Mouse (Mus musculus): ENCODE measurements around the gene Gm45021. TPM values are rescaled to one million over a fixed set of nuclear protein-coding genes. Genes with fewer than 3 reads are reported as not detected.

The Gm45021 gene
- polyA plus RNA-seq, 1 experiment from 2014 or later: not detected

DNA sequence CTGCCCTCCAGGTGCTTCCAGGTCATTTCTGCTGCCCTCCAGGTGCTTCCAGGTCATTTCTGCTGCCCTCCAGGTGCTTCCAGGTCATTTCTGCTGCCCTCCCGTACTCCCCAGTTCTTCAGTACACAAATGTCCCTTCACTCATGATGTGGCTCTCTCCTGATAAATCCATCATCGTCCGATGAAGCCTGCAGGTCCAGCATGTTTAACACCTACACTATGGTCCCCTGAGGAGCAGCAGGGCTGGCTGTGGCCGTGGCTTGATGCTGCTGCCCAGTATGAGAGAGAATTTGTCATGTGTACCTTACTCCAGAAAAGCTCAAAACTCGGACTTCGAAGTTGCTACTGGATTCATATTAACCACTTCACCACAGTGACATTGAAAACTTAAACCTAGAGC, 52.0 kb downstream of the Gm45021 start:
- Histone ChIP-seq H3K27ac (ENCODE audit: low read length) (no peak overlapping the region), H3K27me3 (ENCODE audit: insufficient read depth, low read length) (no peaks in the 10 kb centered on the region), H3K36me3 (ENCODE audit: insufficient read depth, low read length) (no peaks in the 10 kb centered on the region), H3K4me1 (ENCODE audit: insufficient read depth, low read length) (no peaks in the 10 kb centered on the region), H3K9me3 (ENCODE audit: low read length) (no peaks in the 10 kb centered on the region), H3K4me3 (ENCODE audit: low read length) (no peak overlapping the region), H3K4me2 (replicated peaks; ENCODE audit: low read depth, low read length) (no peak overlapping the region), H3K9ac (replicated peaks; ENCODE audit: low read length) (no peak overlapping the region)
- no peak for ATAC-seq (ENCODE audit: low FRiP score, low TSS enrichment)
- WGBS: 71% methylated on average over 6 of the region's 6 CpGs

DNA sequence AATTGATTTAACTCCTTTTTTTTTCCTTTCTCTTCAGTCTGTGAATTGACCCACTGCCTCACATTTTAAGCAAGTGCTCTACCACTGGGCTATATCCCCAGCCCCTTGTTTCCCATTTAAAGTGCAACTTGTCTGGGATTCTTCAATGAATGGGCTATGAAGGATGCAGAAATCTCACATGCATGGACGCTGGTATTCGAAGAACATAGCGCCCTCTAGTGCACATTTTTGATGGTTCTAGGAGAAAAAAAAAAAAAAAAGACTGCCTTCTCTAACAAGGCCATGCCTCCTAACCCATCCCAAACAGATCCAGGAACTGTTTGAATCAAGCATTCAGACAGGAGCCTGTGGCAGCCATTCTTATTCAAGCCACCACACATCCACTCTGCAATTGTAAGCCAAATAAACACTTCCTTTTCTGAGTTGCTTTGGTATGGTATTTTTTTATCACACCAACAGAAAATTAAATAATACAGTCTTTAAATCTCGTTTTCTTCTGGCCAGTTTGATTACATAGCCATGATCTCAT, 53.4 kb downstream of the Gm45021 start:
- WGBS: 20% methylated on average over 4 of the region's 4 CpGs
- Histone ChIP-seq H3K4me2 (replicated peaks; ENCODE audit: low read depth, low read length) (no peak overlapping the region), H3K9ac (replicated peaks; ENCODE audit: low read length) (no peak overlapping the region), H3K4me3 (ENCODE audit: low read length) (no peak overlapping the region), H3K27ac (ENCODE audit: low read length) (no peak overlapping the region), H3K36me3 (ENCODE audit: insufficient read depth, low read length) (no peaks in the 10 kb centered on the region), H3K4me1 (ENCODE audit: insufficient read depth, low read length) (no peaks in the 10 kb centered on the region), H3K9me3 (ENCODE audit: low read length) (no peaks in the 10 kb centered on the region), H3K27me3 (ENCODE audit: insufficient read depth, low read length) (no peaks in the 10 kb centered on the region)
- peak; percentile 54; the same call in 1 of the 2 replicates for ATAC-seq (ENCODE audit: low FRiP score, low TSS enrichment)

DNA sequence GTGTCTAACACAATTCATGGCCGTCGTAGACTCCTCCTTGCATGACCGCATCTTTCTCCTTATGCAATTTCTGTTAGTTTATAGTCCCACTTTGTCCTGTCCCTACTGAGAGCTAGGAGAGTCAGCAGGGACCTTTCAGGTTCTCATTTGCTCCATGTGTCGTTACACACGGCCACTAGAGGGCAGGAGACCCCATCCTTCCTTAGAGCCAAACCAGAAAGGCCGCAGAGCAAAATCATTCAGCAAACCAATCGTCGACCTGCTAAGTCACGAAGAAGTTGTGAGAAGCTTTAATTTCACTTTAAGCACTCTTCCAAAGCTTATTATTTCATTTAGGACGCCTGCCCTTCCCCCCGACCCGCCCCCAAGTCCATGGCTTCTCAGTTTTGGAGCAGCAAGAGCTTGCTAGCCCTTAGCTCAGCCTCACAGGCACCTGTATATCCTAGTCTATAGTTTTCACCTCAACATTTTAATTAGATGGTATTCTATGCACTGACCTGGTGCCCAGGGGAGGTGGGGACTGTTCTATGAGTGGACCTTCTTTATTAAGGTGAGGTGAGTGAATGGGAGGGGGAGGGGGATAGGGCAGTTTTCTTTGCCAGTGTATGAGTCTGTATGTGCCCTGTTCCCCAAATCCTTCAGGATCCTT, 56.4 kb downstream of the Gm45021 start:
- no peak overlapping the region for H3K9ac ChIP-seq (replicated peaks; ENCODE audit: low read length)
- peak; percentile 35; the same call in 1 of the 2 replicates for ATAC-seq (ENCODE audit: low FRiP score, low TSS enrichment)
- H3K4me3 ChIP-seq (ENCODE audit: low read length): no peak overlapping the region
- H3K9me3 ChIP-seq (ENCODE audit: low read length): no peaks in the 10 kb centered on the region
- H3K4me1 ChIP-seq (ENCODE audit: insufficient read depth, low read length): no peaks in the 10 kb centered on the region
- no peaks in the 10 kb centered on the region for H3K36me3 ChIP-seq (ENCODE audit: insufficient read depth, low read length)
- H3K27ac ChIP-seq (ENCODE audit: low read length): no peak overlapping the region
- no peak overlapping the region for H3K4me2 ChIP-seq (replicated peaks; ENCODE audit: low read depth, low read length)
- no peaks in the 10 kb centered on the region for H3K27me3 ChIP-seq (ENCODE audit: insufficient read depth, low read length)
- WGBS: 10% methylated on average over 12 of the region's 12 CpGs

DNA sequence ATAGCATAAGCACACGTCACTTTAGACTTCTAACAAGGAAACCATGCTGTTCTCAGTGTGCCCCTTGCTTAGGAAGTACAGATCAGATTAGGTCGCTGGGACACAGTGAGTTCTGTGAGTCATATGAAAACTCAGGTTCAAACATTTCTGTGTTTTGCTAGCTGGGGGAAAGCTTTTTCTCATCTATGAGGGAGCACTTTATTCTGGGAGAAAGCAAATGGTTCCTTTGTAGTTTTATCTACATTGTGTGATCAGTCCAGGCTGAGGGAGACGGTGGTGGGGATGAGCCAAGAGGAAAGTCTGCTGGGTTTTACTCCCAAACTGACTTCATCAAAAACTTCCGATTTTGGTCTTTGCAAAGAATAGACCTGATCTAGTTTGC, 56.9 kb downstream of the Gm45021 start:
- no peak overlapping the region for H3K4me3 ChIP-seq (ENCODE audit: low read length)
- no peaks in the 10 kb centered on the region for H3K4me1 ChIP-seq (ENCODE audit: insufficient read depth, low read length)
- no peak overlapping the region for H3K9ac ChIP-seq (replicated peaks; ENCODE audit: low read length)
- no peak overlapping the region for H3K27ac ChIP-seq (ENCODE audit: low read length)
- H3K36me3 ChIP-seq (ENCODE audit: insufficient read depth, low read length): no peaks in the 10 kb centered on the region
- H3K4me2 ChIP-seq (replicated peaks; ENCODE audit: low read depth, low read length): no peak overlapping the region
- no peaks in the 10 kb centered on the region for H3K9me3 ChIP-seq (ENCODE audit: low read length)
- H3K27me3 ChIP-seq (ENCODE audit: insufficient read depth, low read length): no peaks in the 10 kb centered on the region
- 78% methylated on average over 4 of the region's 4 CpGs for whole genome bisulfite sequencing
- no peak for ATAC-seq (ENCODE audit: low FRiP score, low TSS enrichment)

DNA sequence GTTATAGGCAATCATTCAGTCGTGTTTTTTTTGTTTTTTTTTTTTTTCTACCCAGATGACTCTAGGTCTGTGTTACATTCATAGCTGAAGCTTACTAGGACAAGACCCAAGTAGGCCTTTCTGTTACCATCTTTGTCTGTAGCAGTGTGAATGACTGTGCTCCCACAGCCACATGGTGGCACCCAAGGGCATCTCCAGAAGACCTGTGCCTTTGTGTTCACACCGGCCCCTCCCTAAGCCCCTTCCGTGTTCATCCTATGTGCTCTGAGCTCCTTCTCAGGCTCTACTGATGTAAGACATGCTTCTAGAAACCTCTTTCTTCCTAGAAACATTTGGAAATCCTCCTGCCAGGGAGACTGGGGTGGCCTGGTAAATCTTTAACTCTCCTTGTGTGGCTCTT, 57.6 kb downstream of the Gm45021 start, which contains the start of gene Gimap8:
Gene Gimap8, plus strand, starts transcription at position 240 of the 400 bp plus-strand sequence.
- peak; percentile 61; the same call in 1 of the 2 replicates for ATAC-seq (ENCODE audit: low FRiP score, low TSS enrichment)
- Histone ChIP-seq H3K27ac (ENCODE audit: low read length) (no peak within 1 kb of the TSS), H3K9me3 (ENCODE audit: low read length) (no peaks in the 10 kb centered on the region), H3K4me2 (replicated peaks; ENCODE audit: low read depth, low read length) (peak within 1 kb of the TSS; percentile 20), H3K4me1 (ENCODE audit: insufficient read depth, low read length) (no peaks in the 10 kb centered on the region), H3K36me3 (ENCODE audit: insufficient read depth, low read length) (no peaks in the 10 kb centered on the region), H3K27me3 (ENCODE audit: insufficient read depth, low read length) (no peaks in the 10 kb centered on the region), H3K9ac (replicated peaks; ENCODE audit: low read length) (0 out of 2 replicates have a peak within 1 kb of the TSS, but pooled peaks have one; percentile 20), H3K4me3 (ENCODE audit: low read length) (no peak within 1 kb of the TSS)
- WGBS: 33% methylated on average over 3 of the region's 3 CpGs

DNA sequence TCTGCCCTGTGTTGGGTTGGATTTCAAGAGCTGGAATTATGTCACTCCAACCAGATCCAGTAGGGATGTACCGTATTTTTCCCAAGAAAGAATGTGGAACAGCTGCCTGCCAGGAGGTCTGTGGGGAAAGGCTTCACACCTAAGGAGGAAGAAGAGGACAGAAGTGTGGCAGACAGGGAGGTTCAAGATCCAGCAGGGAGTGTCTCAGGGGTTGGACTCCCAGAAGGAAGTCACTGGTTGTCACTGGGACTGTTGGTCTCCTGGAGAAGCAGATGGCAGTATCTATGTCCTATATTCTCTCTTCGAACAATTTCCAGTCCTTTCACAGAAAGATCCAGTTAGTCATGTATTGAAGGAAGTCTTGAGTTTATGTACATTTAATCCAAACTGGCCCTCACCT, 58.2 kb downstream of the Gm45021 start:
- 91% methylated on average over 2 of the region's 2 CpGs for WGBS
- no peak for ATAC-seq (ENCODE audit: low FRiP score, low TSS enrichment)
- H3K27me3 ChIP-seq (ENCODE audit: insufficient read depth, low read length): no peaks in the 10 kb centered on the region
- H3K4me2 ChIP-seq (replicated peaks; ENCODE audit: low read depth, low read length): peak overlapping the region; percentile 20; the same call in 1 of the 2 replicates
- H3K4me3 ChIP-seq (ENCODE audit: low read length): no peak overlapping the region
- H3K9me3 ChIP-seq (ENCODE audit: low read length): no peaks in the 10 kb centered on the region
- H3K27ac ChIP-seq (ENCODE audit: low read length): no peak overlapping the region
- no peaks in the 10 kb centered on the region for H3K36me3 ChIP-seq (ENCODE audit: insufficient read depth, low read length)
- no peak overlapping the region for H3K9ac ChIP-seq (replicated peaks; ENCODE audit: low read length)
- no peaks in the 10 kb centered on the region for H3K4me1 ChIP-seq (ENCODE audit: insufficient read depth, low read length)

DNA sequence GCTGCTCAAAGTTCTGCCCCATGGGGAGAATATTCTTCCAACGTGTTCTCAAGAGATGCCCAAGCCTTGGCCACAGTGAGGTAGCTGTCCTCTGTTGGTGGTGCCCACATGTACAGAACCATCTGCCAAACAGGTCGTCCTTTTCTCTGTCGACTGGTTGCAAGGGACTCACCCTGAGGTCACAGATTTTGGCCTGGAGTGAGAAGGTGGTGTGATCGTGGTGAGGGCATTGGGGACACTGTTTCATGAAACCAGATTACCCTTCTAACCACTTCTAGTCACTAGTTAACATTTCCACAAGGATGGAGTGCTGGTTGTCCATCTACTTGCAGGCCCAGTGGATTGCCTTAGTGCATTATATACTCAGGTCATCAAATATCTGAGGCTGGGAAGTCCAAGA, 59.4 kb downstream of the Gm45021 start:
- WGBS: 88% methylated on average over 4 of the region's 4 CpGs
- Histone ChIP-seq H3K9me3 (ENCODE audit: low read length) (no peaks in the 10 kb centered on the region), H3K36me3 (ENCODE audit: insufficient read depth, low read length) (no peaks in the 10 kb centered on the region), H3K4me2 (replicated peaks; ENCODE audit: low read depth, low read length) (no peak overlapping the region), H3K27ac (ENCODE audit: low read length) (no peak overlapping the region), H3K27me3 (ENCODE audit: insufficient read depth, low read length) (no peaks in the 10 kb centered on the region), H3K4me1 (ENCODE audit: insufficient read depth, low read length) (no peaks in the 10 kb centered on the region), H3K9ac (replicated peaks; ENCODE audit: low read length) (no peak overlapping the region), H3K4me3 (ENCODE audit: low read length) (no peak overlapping the region)
- no peak for ATAC-seq (ENCODE audit: low FRiP score, low TSS enrichment)

DNA sequence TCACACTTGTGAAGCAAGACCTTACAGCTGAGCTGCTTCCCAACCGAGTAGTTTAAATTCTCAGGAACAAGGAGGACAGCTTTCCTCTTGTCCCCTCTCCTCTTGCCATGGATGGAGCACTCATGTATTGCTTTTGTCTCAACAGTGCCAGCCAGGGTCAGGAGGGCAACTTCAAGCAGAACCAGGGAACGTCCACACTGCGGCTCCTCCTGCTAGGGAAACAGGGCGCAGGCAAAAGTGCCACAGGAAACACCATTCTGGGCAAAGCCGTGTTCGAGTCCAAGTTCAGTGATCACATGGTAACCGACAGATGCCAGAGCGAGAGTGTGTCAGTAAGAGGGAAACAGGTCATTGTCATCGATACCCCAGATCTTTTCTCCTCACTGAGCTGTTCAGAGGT, 60.6 kb downstream of the Gm45021 start:
- WGBS: 83% methylated on average over 9 of the region's 9 CpGs
- no peak for ATAC-seq (ENCODE audit: low FRiP score, low TSS enrichment)
- Histone ChIP-seq H3K9me3 (ENCODE audit: low read length) (no peaks in the 10 kb centered on the region), H3K4me3 (ENCODE audit: low read length) (no peak overlapping the region), H3K27ac (ENCODE audit: low read length) (no peak overlapping the region), H3K27me3 (ENCODE audit: insufficient read depth, low read length) (no peaks in the 10 kb centered on the region), H3K4me2 (replicated peaks; ENCODE audit: low read depth, low read length) (no peak overlapping the region), H3K36me3 (ENCODE audit: insufficient read depth, low read length) (no peaks in the 10 kb centered on the region), H3K9ac (replicated peaks; ENCODE audit: low read length) (no peak overlapping the region), H3K4me1 (ENCODE audit: insufficient read depth, low read length) (no peaks in the 10 kb centered on the region)

DNA sequence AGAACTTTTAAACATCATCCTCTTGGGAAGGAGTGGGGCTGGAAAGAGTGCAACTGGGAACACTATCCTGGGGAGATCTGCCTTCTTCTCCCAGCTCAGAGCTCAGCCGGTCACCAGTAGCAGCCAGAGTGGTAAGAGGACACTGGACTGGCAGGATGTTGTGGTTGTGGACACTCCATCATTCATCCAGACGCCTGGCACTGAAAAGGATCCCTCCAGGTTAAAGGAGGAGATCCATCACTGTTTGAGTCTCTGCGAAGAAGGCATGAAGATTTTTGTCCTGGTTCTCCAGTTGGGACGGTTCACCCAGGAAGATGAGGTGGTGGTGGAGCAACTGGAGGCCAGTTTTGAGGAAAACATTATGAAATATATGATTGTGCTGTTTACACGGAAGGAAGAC, 69.3 kb downstream of the Gm45021 start:
- Histone ChIP-seq H3K27me3 (ENCODE audit: insufficient read depth, low read length) (no peaks in the 10 kb centered on the region), H3K9ac (replicated peaks; ENCODE audit: low read length) (no peak overlapping the region), H3K4me2 (replicated peaks; ENCODE audit: low read depth, low read length) (no peak overlapping the region), H3K36me3 (ENCODE audit: insufficient read depth, low read length) (no peaks in the 10 kb centered on the region), H3K27ac (ENCODE audit: low read length) (no peak overlapping the region), H3K4me3 (ENCODE audit: low read length) (no peak overlapping the region), H3K4me1 (ENCODE audit: insufficient read depth, low read length) (no peaks in the 10 kb centered on the region), H3K9me3 (ENCODE audit: low read length) (no peaks in the 10 kb centered on the region)
- 47% methylated on average over 5 of the region's 5 CpGs for WGBS
- ATAC-seq (ENCODE audit: low FRiP score, low TSS enrichment): no peak

Data from kidney, embryonic 16.5 days (tissue).